Mouse (Mus musculus) stomach, embryonic 14.5 days (tissue): ENCODE data around the gene Phyhd1. TPM values are rescaled to one million over a fixed set of nuclear protein-coding genes. Genes with fewer than 3 reads are reported as not detected.

Source experiments
- ATAC-seq: fragments of 200-750 bp; cut with Nextera tagmentation; 2 replicates; pipeline ENCODE4 v1.8.0; 2017; ENCODE audit warnings: low read depth, moderate TSS enrichment; ENCODE audit not compliant: insufficient number of reproducible peaks, insufficient read depth, low FRiP score
- H3K27ac ChIP-seq: fragments of 300-500 bp; sonication (generic); 2 replicates; pipeline ENCODE4 v1.5.1; 2014; ENCODE audit warnings: mild to moderate bottlenecking, low read length, moderate library complexity, mixed read lengths
- H3K27me3 ChIP-seq: fragments of 300-500 bp; sonication (generic); 2 replicates; pipeline ENCODE4 v1.6.1; 2014; ENCODE audit warnings: low read length, control low read depth, mixed read lengths; ENCODE audit not compliant: control insufficient read depth, insufficient read depth
- H3K36me3 ChIP-seq: fragments of 300-500 bp; sonication (generic); 2 replicates; pipeline ENCODE4 v1.6.1; 2014; ENCODE audit warnings: mild to moderate bottlenecking, control low read depth, low read length, moderate library complexity, mixed read lengths; ENCODE audit not compliant: control insufficient read depth, insufficient read depth
- H3K4me1 ChIP-seq: fragments of 300-500 bp; sonication (generic); 2 replicates; pipeline ENCODE4 v1.6.1; 2014; ENCODE audit warnings: low read length, control low read depth, mixed read lengths; ENCODE audit not compliant: control insufficient read depth, insufficient read depth
- H3K4me2 ChIP-seq: fragments of 300-500 bp; sonication (generic); replicated peaks from 2 replicates; pipeline ENCODE4 v1.6.1; 2014; ENCODE audit warnings: low read depth, low read length, control low read depth
- H3K4me3 ChIP-seq: fragments of 300-500 bp; sonication (generic); 2 replicates; pipeline ENCODE4 v1.5.1; 2014; ENCODE audit warnings: low read depth, low read length, control low read depth
- H3K9ac ChIP-seq: fragments of 300-500 bp; sonication (generic); replicated peaks from 2 replicates; pipeline ENCODE4 v1.6.1; 2014; ENCODE audit warnings: low read depth, mild to moderate bottlenecking, control low read depth, low read length, moderate library complexity, mixed read lengths
- H3K9me3 ChIP-seq: fragments of 300-500 bp; sonication (generic); 2 replicates; pipeline ENCODE4 v1.6.1; 2016; ENCODE audit warnings: low read depth, low read length, control low read depth; ENCODE audit not compliant: control insufficient read depth
- WGBS: fragments of 180-500 bp; shearing (Covaris S2); extraction: QIAGEN DNeasy Blood & Tissue Kit; methylation state at CpG from one replicate; pipeline ENCODE4 v1.1.7; 2014; 5-methylcytosine and 5-hydroxymethylcytosine counted together
- polyA plus RNA-seq: library from polyadenylated mRNA; unstranded; fragments of >200 nt; fragmentation: Nextera tagmentation; extraction: Ambion mirVana; gene quantifications from 2 replicates; pipeline ENCODE4 v1.2.1, GENCODE M21; 2014

The Phyhd1 gene
- polyA plus RNA-seq, 1 experiment from 2014 or later, result 16.2 TPM

- Histone ChIP-seq H3K4me1 (peaks cover 20% of the 10 kb centered on the region), H3K36me3 (peaks cover 23% of the 10 kb centered on the region), H3K9me3 (no peaks in the 10 kb centered on the region), H3K27ac (no peak within 1 kb of the TSS), H3K4me3 (no peak within 1 kb of the TSS), H3K9ac (no peak within 1 kb of the TSS), H3K4me2 (no peak within 1 kb of the TSS), H3K27me3 (no peaks in the 10 kb centered on the region)
- ATAC-seq, result no peak
- 64% methylated on average over 2 of the region's 2 CpGs for WGBS
Measured at GRCm38 (mm10) chr2:30240267-30240666, 25.7 kb upstream of the Phyhd1 start, which contains the start of gene Gm28035. Gene Gm28035, plus strand, starts transcription at chr2:30240567.

DNA sequence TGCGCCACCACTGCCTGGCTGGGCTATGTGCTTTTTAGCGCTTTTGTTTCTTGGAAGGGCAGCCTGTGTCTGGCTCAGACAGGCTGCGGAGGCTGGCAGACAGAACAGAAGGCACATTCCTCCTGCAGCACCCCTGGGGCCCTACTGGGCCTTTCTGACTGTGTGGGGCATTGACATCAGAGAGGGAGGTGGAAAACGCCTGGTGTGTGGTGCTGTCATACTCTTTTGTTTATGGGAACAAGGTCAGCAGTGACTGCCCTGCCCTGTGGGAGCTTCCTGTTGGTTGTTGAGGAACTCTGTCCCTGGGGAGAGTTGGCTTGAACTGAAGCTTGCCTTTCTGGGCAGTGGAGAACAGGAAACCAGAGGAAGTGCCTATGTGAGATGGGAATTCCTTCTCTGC, 23.5 kb upstream of the Phyhd1 start:
- Histone ChIP-seq H3K27ac (no peak overlapping the region), H3K4me2 (no peak overlapping the region), H3K4me3 (no peak overlapping the region), H3K36me3 (peaks cover 23% of the 10 kb centered on the region), H3K9me3 (no peaks in the 10 kb centered on the region), H3K4me1 (peaks cover 15% of the 10 kb centered on the region), H3K27me3 (no peaks in the 10 kb centered on the region), H3K9ac (no peak overlapping the region)
- ATAC-seq, result no peak
- 53% methylated on average over 4 of the region's 4 CpGs for WGBS

DNA sequence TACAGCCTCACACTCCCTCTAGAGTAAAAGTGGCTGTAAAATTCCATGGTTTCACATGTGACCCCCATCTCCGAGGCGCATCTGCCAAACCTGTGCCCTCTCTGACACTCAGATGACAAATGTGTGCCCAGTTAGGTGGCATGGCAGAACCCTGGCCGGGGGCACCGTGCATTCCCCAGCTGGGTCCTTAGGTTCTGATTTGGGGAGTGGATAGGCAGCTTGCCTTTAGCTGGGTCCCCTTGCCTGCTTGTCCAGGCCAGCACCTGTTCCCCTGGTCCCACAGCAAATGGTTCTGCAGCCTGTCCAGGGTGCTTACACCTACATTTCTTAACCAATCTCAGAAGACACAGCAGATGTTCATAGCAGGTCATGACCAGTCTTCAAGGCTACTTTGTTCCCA, 22.6 kb upstream of the Phyhd1 start:
- WGBS, result 85% methylated on average over 4 of the region's 4 CpGs
- H3K9ac ChIP-seq, result no peak overlapping the region
- peaks cover 14% of the 10 kb centered on the region for H3K4me1 ChIP-seq
- no peak overlapping the region for H3K4me3 ChIP-seq
- ATAC-seq, result no peak
- no peaks in the 10 kb centered on the region for H3K27me3 ChIP-seq
- no peak overlapping the region for H3K4me2 ChIP-seq
- no peaks in the 10 kb centered on the region for H3K9me3 ChIP-seq
- H3K36me3 ChIP-seq, result peaks cover 31% of the 10 kb centered on the region
- H3K27ac ChIP-seq, result no peak overlapping the region

- WGBS, result 56% methylated on average over 7 of the region's 7 CpGs
- Histone ChIP-seq H3K9ac (no peak overlapping the region), H3K27me3 (no peaks in the 10 kb centered on the region), H3K27ac (peak overlapping the region; percentile 67), H3K9me3 (no peaks in the 10 kb centered on the region), H3K4me1 (0 out of 2 replicates have a peak, but pooled peaks cover 3% of the 10 kb centered on the region), H3K36me3 (peaks cover 40% of the 10 kb centered on the region), H3K4me3 (no peak overlapping the region), H3K4me2 (no peak overlapping the region; the same call in 1 of the 2 replicates)
- ATAC-seq, result peak; percentile 35
Measured at GRCm38 (mm10) chr2:30244595-30245178, 21.3 kb upstream of the Phyhd1 start.

DNA sequence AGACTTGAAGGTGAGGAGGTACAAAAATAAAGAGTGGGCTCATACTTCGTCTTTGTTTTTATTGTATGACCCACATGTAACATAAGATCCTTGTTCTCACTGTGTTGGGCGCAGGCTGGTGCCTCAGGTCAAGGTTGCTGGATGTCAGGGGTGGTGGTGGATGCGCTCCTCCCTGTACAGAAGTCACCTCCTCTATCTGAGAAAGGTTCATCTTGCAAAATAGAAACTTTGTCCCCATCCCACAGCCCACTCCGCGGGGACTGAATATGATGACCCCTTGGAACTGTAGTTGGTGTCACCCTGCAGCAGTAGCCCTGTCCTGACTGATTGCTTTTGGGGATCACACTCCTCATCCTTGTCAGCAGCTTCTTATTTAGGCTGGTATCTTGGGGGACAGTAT, 19.0 kb upstream of the Phyhd1 start:
- no peaks in the 10 kb centered on the region for H3K9me3 ChIP-seq
- no peaks in the 10 kb centered on the region for H3K27me3 ChIP-seq
- peaks cover 22% of the 10 kb centered on the region for H3K36me3 ChIP-seq
- H3K4me2 ChIP-seq, result no peak overlapping the region
- no peak for ATAC-seq
- H3K27ac ChIP-seq, result no peak overlapping the region
- H3K4me1 ChIP-seq, result 0 out of 2 replicates have a peak, but pooled peaks cover 6% of the 10 kb centered on the region
- H3K9ac ChIP-seq, result no peak overlapping the region
- no peak overlapping the region for H3K4me3 ChIP-seq
- 89% methylated on average over 5 of the region's 5 CpGs for whole genome bisulfite sequencing

- no peak overlapping the region for H3K27ac ChIP-seq
Measured at GRCm38 (mm10) chr2:30247681-30248080, 18.3 kb upstream of the Phyhd1 start.

GRCm38 (mm10) chr2:30249182-30249581, 16.8 kb upstream of the Phyhd1 start:
- Histone ChIP-seq H3K27me3 (no peaks in the 10 kb centered on the region), H3K4me3 (no peak overlapping the region), H3K4me2 (no peak overlapping the region), H3K27ac (no peak overlapping the region), H3K9ac (no peak overlapping the region), H3K9me3 (no peaks in the 10 kb centered on the region), H3K36me3 (peaks cover 22% of the 10 kb centered on the region), H3K4me1 (peaks cover 10% of the 10 kb centered on the region; the same call in 1 of the 2 replicates)
- 93% methylated on average over 3 of the region's 3 CpGs for WGBS
- ATAC-seq, result no peak

More at GRCm38 (mm10) chr2:30247681-30248080, 18.3 kb upstream of the Phyhd1 start:
- H3K36me3 ChIP-seq, result peaks cover 22% of the 10 kb centered on the region
- H3K9me3 ChIP-seq, result no peaks in the 10 kb centered on the region
- H3K27me3 ChIP-seq, result no peaks in the 10 kb centered on the region
- peaks cover 10% of the 10 kb centered on the region; the same call in 1 of the 2 replicates for H3K4me1 ChIP-seq
- 82% methylated on average over 4 of the region's 4 CpGs for WGBS
- no peak overlapping the region for H3K4me3 ChIP-seq
- ATAC-seq, result no peak
- H3K4me2 ChIP-seq, result no peak overlapping the region
- H3K9ac ChIP-seq, result no peak overlapping the region

DNA sequence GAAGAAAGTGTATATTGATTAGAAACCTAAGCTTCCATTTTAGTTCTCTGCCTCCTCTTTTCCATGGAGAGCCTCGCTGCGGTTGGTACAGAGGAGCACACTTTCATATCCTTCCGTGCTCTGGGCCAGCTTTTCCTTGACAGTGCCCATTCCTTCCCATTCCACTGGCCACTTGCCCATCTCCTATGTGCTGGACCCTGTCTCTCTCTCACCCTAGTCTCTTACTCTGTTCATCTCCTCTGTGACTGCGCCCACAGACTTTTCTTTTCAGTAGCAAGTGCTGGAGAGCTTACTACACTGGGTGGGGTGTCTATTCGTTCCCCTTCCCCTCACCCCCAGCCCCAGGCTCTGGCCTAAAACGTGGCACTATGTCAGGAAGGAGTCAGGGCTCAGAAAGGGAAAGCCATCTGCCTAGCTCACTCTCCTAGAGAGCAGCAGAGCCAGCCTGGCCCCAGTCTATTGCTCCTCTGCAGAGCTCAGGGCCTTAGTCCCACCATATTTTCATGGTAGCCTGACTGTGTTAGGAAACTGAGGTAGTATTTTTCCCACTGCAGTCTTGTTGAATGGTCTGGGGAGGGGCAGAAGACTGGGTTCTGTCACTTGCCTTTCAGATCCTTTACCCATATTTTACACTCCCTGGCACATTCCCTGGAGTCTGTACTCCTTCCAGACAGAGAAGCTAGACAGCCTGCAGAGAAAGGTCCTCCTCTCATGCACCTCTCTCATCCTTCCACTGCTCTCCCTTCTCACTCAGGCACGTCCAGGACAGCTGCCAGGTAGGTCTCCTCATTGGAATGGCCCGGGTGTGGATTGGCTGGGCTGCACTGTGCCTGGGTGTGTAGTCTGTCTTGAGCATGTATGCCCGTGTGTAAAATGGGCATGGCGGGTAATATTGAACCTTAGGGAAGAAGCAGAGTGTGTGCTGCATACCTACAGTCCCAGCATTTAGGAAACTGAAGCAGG, 15.6 kb upstream of the Phyhd1 start:
- H3K4me3 ChIP-seq, result no peak overlapping the region
- no peaks in the 10 kb centered on the region for H3K27me3 ChIP-seq
- ATAC-seq, result no peak

More for the DNA sequence above, 15.6 kb upstream of the Phyhd1 start:
- H3K9me3 ChIP-seq, result no peaks in the 10 kb centered on the region
- no peak overlapping the region for H3K4me2 ChIP-seq
- H3K9ac ChIP-seq, result no peak overlapping the region
- peaks cover 27% of the 10 kb centered on the region for H3K36me3 ChIP-seq
- peaks cover 7% of the 10 kb centered on the region; the same call in 1 of the 2 replicates for H3K4me1 ChIP-seq
- WGBS, result 88% methylated on average over 10 of the region's 10 CpGs
- H3K27ac ChIP-seq, result no peak overlapping the region
